Mouse (Mus musculus): ENCODE results near the gene Hist2h2be. TPM values are rescaled to one million over a fixed set of nuclear protein-coding genes. Genes with fewer than 3 reads are reported as not detected.
A peak's percentile ranks its signal among the peaks of the same experiment; 100 is the strongest.

Hist2h2be gene
- polyA plus RNA-seq, 1 experiment from 2014 or later: 8.6 TPM

DNA sequence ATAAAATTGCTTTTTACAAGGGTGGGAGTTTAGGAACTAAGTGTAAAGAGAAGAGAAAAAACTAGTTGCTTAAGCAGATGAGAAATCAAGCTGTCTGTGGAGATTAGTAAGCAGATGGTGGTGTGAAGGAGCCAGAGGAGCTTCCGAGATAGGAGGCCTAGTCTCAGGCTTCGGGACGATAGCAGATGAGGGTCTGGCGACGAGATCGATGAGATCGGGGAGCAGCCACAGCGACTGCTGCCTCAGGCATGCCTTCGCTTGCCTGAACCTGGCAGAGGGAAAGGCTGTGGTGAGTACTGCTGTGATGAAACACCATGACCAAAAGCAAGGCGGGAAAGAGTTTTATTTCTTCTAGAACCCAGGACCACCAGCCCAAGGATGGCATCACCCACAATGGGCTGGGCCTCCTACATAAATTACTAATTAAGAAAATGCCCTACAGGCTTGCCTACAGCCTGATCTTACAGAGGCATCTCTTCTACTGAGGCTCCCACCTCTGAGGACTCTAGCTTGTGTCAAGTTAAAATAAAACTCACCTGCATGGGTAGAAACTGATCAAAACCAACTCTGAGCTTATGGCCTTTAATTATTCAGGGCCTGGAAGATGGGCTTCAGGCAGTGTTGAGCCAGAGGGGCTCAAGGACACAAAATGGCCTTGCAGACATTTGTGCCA lies 33.9 kb downstream of the Hist2h2be start:
- Histone ChIP-seq H3K4me1 (replicated peaks; ENCODE audit: control insufficient read depth, insufficient read depth, low read length) (no peaks in the 10 kb centered on the region), H3K36me3 (ENCODE audit: control insufficient read depth, insufficient read depth) (no peaks in the 10 kb centered on the region), H3K27ac (ENCODE audit: low read length) (no peak overlapping the region), H3K9me3 (ENCODE audit: control insufficient read depth, low read length) (no peaks in the 10 kb centered on the region), H3K4me2 (ENCODE audit: low read length) (no peak overlapping the region), H3K4me3 (replicated peaks; ENCODE audit: low read length) (no peak overlapping the region), H3K27me3 (replicated peaks; ENCODE audit: control insufficient read depth, insufficient read depth, low read length) (no peaks in the 10 kb centered on the region), H3K9ac (replicated peaks; ENCODE audit: low read depth, low read length) (no peak overlapping the region)
- ATAC-seq: no peak
- 54% methylated on average over 10 of the region's 10 CpGs for WGBS

- no peak for ATAC-seq
- Histone ChIP-seq H3K27me3 (replicated peaks; ENCODE audit: control insufficient read depth, insufficient read depth, low read length) (no peaks in the 10 kb centered on the region), H3K4me1 (replicated peaks; ENCODE audit: control insufficient read depth, insufficient read depth, low read length) (no peaks in the 10 kb centered on the region), H3K9ac (replicated peaks; ENCODE audit: low read depth, low read length) (no peak overlapping the region), H3K4me3 (replicated peaks; ENCODE audit: low read length) (no peak overlapping the region), H3K4me2 (ENCODE audit: low read length) (no peak overlapping the region), H3K36me3 (ENCODE audit: control insufficient read depth, insufficient read depth) (no peaks in the 10 kb centered on the region), H3K9me3 (ENCODE audit: control insufficient read depth, low read length) (no peaks in the 10 kb centered on the region), H3K27ac (ENCODE audit: low read length) (no peak overlapping the region)
- 82% methylated on average over 5 of the region's 5 CpGs for WGBS
Measured at GRCm38 (mm10) chr3:96255926-96256593, 35.1 kb downstream of the Hist2h2be start.

GRCm38 (mm10) chr3:96257190-96257589 lies 36.3 kb downstream of the Hist2h2be start:
- Histone ChIP-seq H3K27ac (ENCODE audit: low read length) (no peak overlapping the region), H3K9ac (replicated peaks; ENCODE audit: low read depth, low read length) (no peak overlapping the region), H3K4me1 (replicated peaks; ENCODE audit: control insufficient read depth, insufficient read depth, low read length) (peaks cover 5% of the 10 kb centered on the region), H3K36me3 (ENCODE audit: control insufficient read depth, insufficient read depth) (no peaks in the 10 kb centered on the region), H3K4me2 (ENCODE audit: low read length) (no peak overlapping the region), H3K27me3 (replicated peaks; ENCODE audit: control insufficient read depth, insufficient read depth, low read length) (no peaks in the 10 kb centered on the region), H3K9me3 (ENCODE audit: control insufficient read depth, low read length) (no peaks in the 10 kb centered on the region), H3K4me3 (replicated peaks; ENCODE audit: low read length) (no peak overlapping the region)
- WGBS: 80% methylated on average over 3 of the region's 3 CpGs
- ATAC-seq: no peak

DNA sequence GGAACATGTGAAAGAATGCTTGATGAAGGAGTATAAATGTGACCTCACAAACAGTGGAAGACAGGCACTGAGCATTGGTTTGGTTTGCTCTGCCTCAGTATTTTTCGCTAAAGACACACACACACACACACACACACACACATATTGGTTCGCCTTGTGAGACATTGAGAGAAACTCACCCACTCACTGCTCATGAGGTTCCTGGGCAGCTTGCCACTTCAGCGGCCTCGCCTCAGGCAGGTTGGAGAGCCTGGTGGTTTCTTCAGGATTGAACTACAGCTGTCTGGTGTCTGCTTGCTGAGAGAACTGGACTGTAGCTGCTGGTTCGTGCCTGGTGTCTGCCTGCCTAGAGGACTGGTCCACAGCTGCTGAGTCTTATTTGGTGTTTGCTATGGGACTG lies 39.3 kb downstream of the Hist2h2be start:
- 88% methylated on average over 5 of the region's 5 CpGs for WGBS
- no peaks in the 10 kb centered on the region for H3K27me3 ChIP-seq (replicated peaks; ENCODE audit: control insufficient read depth, insufficient read depth, low read length)
- no peaks in the 10 kb centered on the region for H3K36me3 ChIP-seq (ENCODE audit: control insufficient read depth, insufficient read depth)
- H3K4me2 ChIP-seq (ENCODE audit: low read length): no peak overlapping the region
- H3K4me1 ChIP-seq (replicated peaks; ENCODE audit: control insufficient read depth, insufficient read depth, low read length): peaks cover 17% of the 10 kb centered on the region
- H3K9me3 ChIP-seq (ENCODE audit: control insufficient read depth, low read length): no peaks in the 10 kb centered on the region
- no peak overlapping the region for H3K27ac ChIP-seq (ENCODE audit: low read length)
- no peak for ATAC-seq
- H3K4me3 ChIP-seq (replicated peaks; ENCODE audit: low read length): no peak overlapping the region
- H3K9ac ChIP-seq (replicated peaks; ENCODE audit: low read depth, low read length): no peak overlapping the region

- Histone ChIP-seq H3K9me3 (ENCODE audit: control insufficient read depth, low read length) (no peaks in the 10 kb centered on the region), H3K4me1 (replicated peaks; ENCODE audit: control insufficient read depth, insufficient read depth, low read length) (peaks cover 17% of the 10 kb centered on the region), H3K9ac (replicated peaks; ENCODE audit: low read depth, low read length) (no peak overlapping the region; the same call in 1 of the 2 replicates), H3K4me3 (replicated peaks; ENCODE audit: low read length) (peak overlapping the region; percentile 69), H3K4me2 (ENCODE audit: low read length) (peak overlapping the region; percentile 85), H3K27me3 (replicated peaks; ENCODE audit: control insufficient read depth, insufficient read depth, low read length) (no peaks in the 10 kb centered on the region), H3K36me3 (ENCODE audit: control insufficient read depth, insufficient read depth) (no peaks in the 10 kb centered on the region), H3K27ac (ENCODE audit: low read length) (peak overlapping the region; percentile 98)
- no peak for ATAC-seq
- WGBS: 54% methylated on average over 3 of the region's 3 CpGs
Measured at GRCm38 (mm10) chr3:96261623-96262022, 40.7 kb downstream of the Hist2h2be start.

- Histone ChIP-seq H3K27me3 (replicated peaks; ENCODE audit: control insufficient read depth, insufficient read depth, low read length) (no peaks in the 10 kb centered on the region), H3K27ac (ENCODE audit: low read length) (peak overlapping the region; percentile 98), H3K36me3 (ENCODE audit: control insufficient read depth, insufficient read depth) (no peaks in the 10 kb centered on the region), H3K9ac (replicated peaks; ENCODE audit: low read depth, low read length) (peak overlapping the region; percentile 83), H3K4me1 (replicated peaks; ENCODE audit: control insufficient read depth, insufficient read depth, low read length) (peaks cover 17% of the 10 kb centered on the region), H3K4me2 (ENCODE audit: low read length) (peak overlapping the region; percentile 85), H3K9me3 (ENCODE audit: control insufficient read depth, low read length) (no peaks in the 10 kb centered on the region), H3K4me3 (replicated peaks; ENCODE audit: low read length) (peak overlapping the region; percentile 69)
- under 1% methylated on average over 19 of the region's 19 CpGs for WGBS
- ATAC-seq: peak; percentile 71
Measured at GRCm38 (mm10) chr3:96262216-96262875, 41.4 kb downstream of the Hist2h2be start.

GRCm38 (mm10) chr3:96262979-96263550 lies 42.1 kb downstream of the Hist2h2be start, which contains the start of gene Hist2h4:
Gene Hist2h4, minus strand, starts transcription at chr3:96263311.
- Histone ChIP-seq H3K9ac (replicated peaks; ENCODE audit: low read depth, low read length) (peak within 1 kb of the TSS; percentile 83), H3K36me3 (ENCODE audit: control insufficient read depth, insufficient read depth) (no peaks in the 10 kb centered on the region), H3K4me1 (replicated peaks; ENCODE audit: control insufficient read depth, insufficient read depth, low read length) (peaks cover 22% of the 10 kb centered on the region), H3K4me2 (ENCODE audit: low read length) (peak within 1 kb of the TSS; percentile 85), H3K9me3 (ENCODE audit: control insufficient read depth, low read length) (no peaks in the 10 kb centered on the region), H3K27me3 (replicated peaks; ENCODE audit: control insufficient read depth, insufficient read depth, low read length) (no peaks in the 10 kb centered on the region), H3K27ac (ENCODE audit: low read length) (peak within 1 kb of the TSS; percentile 98), H3K4me3 (replicated peaks; ENCODE audit: low read length) (peak within 1 kb of the TSS; percentile 69)
- WGBS: 0% methylated on average over 40 of the region's 40 CpGs
- ATAC-seq: peak; percentile 91

GRCm38 (mm10) chr3:96263558-96264403 lies 42.9 kb downstream of the Hist2h2be start:
- 4% methylated on average over 27 of the region's 27 CpGs for WGBS
- Histone ChIP-seq H3K9me3 (ENCODE audit: control insufficient read depth, low read length) (no peaks in the 10 kb centered on the region), H3K36me3 (ENCODE audit: control insufficient read depth, insufficient read depth) (no peaks in the 10 kb centered on the region), H3K4me2 (ENCODE audit: low read length) (peak overlapping the region; percentile 85), H3K27me3 (replicated peaks; ENCODE audit: control insufficient read depth, insufficient read depth, low read length) (no peaks in the 10 kb centered on the region), H3K4me1 (replicated peaks; ENCODE audit: control insufficient read depth, insufficient read depth, low read length) (peaks cover 24% of the 10 kb centered on the region), H3K9ac (replicated peaks; ENCODE audit: low read depth, low read length) (peak overlapping the region; percentile 58), H3K27ac (ENCODE audit: low read length) (peak overlapping the region; percentile 98), H3K4me3 (replicated peaks; ENCODE audit: low read length) (peak overlapping the region; percentile 69)
- peak; percentile 26; the same call in 1 of the 2 replicates for ATAC-seq

All from forebrain, embryonic 16.5 days (tissue).